Comparison of ENCODE assay signal across 21 mouse cellular contexts in the genomic region with DNA sequence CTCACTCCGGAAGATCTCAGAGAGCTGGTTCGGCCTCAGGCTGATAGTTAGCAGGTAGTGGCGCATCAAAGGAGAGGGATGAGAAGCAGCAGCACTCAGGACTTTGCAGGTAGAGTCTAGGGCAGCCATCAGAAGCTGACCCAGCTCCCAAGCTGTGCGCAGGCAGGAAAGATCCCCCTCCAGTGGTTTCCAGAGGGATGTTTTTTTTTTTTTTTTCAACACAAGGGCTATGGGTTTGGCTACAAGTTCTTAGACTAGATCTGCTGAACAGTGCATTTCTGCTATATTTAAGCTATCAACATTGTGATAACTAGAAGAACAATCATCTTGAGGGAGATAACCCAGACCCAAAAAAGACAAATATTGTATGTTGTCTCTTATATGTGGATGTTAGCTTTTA. TPM values are rescaled to one million over a fixed set of nuclear protein-coding genes. Genes with fewer than 3 reads are reported as not detected.
DNase-seq lines count a peak whose midpoint lies in the region; ATAC-seq and TF ChIP-seq lines count a peak whose summit lies in the region.
"Had no signal": no experiment of that assay in that cellular context is flagged by ENCODE, and none has a peak within 500 bp of the region (broad histone marks: within the 10 kb centered on the region; RNA-seq: fewer than 3 reads in every experiment).

No protein-coding gene starts in this region.

- H3K9me3 ChIP-seq in hindbrain, postnatal 0 days (ENCODE audit: low read length), result no peaks in the 10 kb centered on the region
- H3K9me3 ChIP-seq in hindbrain, embryonic 12.5 days (replicated peaks), result no peaks in the 10 kb centered on the region
- no peaks in the 10 kb centered on the region for H3K9me3 ChIP-seq in lung, embryonic 14.5 days (ENCODE audit: low read depth, low read length)
- no peaks in the 10 kb centered on the region for H3K9me3 ChIP-seq in ES-E14 (ENCODE audit: control insufficient read depth, insufficient read depth, low read depth, low read length)
- H3K9me3 ChIP-seq: forebrain, embryonic 13.5 days; neural tube, embryonic 15.5 days; stomach, embryonic 15.5 days had no signal

- in situ Hi-C loops in ES-E14 (cut with MboI; ENCODE audit: low sequenced_read_pairs in 2 of 2, unreplicated experiment in 2 of 2), result no loop called here

- no peak overlapping the region for H3K9ac ChIP-seq in hindbrain, postnatal 0 days (replicated peaks; ENCODE audit: low read length)
- H3K9ac ChIP-seq in hindbrain, embryonic 12.5 days, result no peak overlapping the region
- H3K9ac ChIP-seq in lung, embryonic 14.5 days, result no peak overlapping the region
- no peak overlapping the region for H3K9ac ChIP-seq in ES-E14 (ENCODE audit: insufficient read depth, low read depth, low read length, poor library complexity, severe bottlenecking)
- H3K9ac ChIP-seq: forebrain, embryonic 13.5 days; neural tube, embryonic 15.5 days; stomach, embryonic 15.5 days had no signal

- no peaks in the 10 kb centered on the region for H3K4me1 ChIP-seq in hindbrain, postnatal 0 days (ENCODE audit: insufficient read depth, low read length)
- H3K4me1 ChIP-seq in hindbrain, embryonic 12.5 days, result no peaks in the 10 kb centered on the region
- H3K4me1 ChIP-seq in lung, embryonic 14.5 days (ENCODE audit: insufficient read depth), result no peaks in the 10 kb centered on the region; the same call in 1 of the 2 replicates
- no peaks in the 10 kb centered on the region for H3K4me1 ChIP-seq in ES-E14 (ENCODE audit: control insufficient read depth in 2 of 2, insufficient read depth in 2 of 2, low read length in 2 of 2, poor library complexity in 1 of 2)
- H3K4me1 ChIP-seq: forebrain, embryonic 13.5 days; neural tube, embryonic 15.5 days; stomach, embryonic 15.5 days had no signal

- WGBS in hindbrain, postnatal 0 days, result 79% methylated on average over 4 of the region's 4 CpGs
- 75% methylated on average over 4 of the region's 4 CpGs for WGBS in hindbrain, embryonic 12.5 days
- WGBS in lung, embryonic 14.5 days, result 53% methylated on average over 4 of the region's 4 CpGs

- no peak for DNase-seq in hindbrain, postnatal 0 days (ENCODE audit: low spot score)
- no peak for DNase-seq in lung, embryonic 14.5 days
- no peak for DNase-seq in lung, postnatal 14 days
- no peak for DNase-seq in ES-E14 (ENCODE audit: low read depth, low spot score)
- peak; percentile 33 for DNase-seq in ZHBTc4 (ENCODE audit: low read depth, low spot score)
- no peak for DNase-seq in urinary bladder, adult 2 months (ENCODE audit: low spot score)
- DNase-seq: adrenal gland, postnatal 25 days; B cell, adult 2 months; cerebellum, adult 8-10 months; heart, adult 18-20 months; kidney, adult 11 months; kidney, postnatal 10 days; layer of hippocampus, postnatal 36 days; lung, adult 18-20 months; lung, postnatal 36 days had no signal

- H3K27me3 ChIP-seq in hindbrain, postnatal 0 days (ENCODE audit: insufficient read depth, low read length), result no peaks in the 10 kb centered on the region
- H3K27me3 ChIP-seq in hindbrain, embryonic 12.5 days, result no peaks in the 10 kb centered on the region
- H3K27me3 ChIP-seq in lung, embryonic 14.5 days (ENCODE audit: insufficient read depth, low read length), result no peaks in the 10 kb centered on the region
- H3K27me3 ChIP-seq: forebrain, embryonic 13.5 days; neural tube, embryonic 15.5 days; stomach, embryonic 15.5 days had no signal

- no peaks in the 10 kb centered on the region for H3K36me3 ChIP-seq in hindbrain, postnatal 0 days (ENCODE audit: insufficient read depth, low read length)
- H3K36me3 ChIP-seq in hindbrain, embryonic 12.5 days, result no peaks in the 10 kb centered on the region
- no peaks in the 10 kb centered on the region for H3K36me3 ChIP-seq in lung, embryonic 14.5 days (ENCODE audit: insufficient read depth)
- no peaks in the 10 kb centered on the region for H3K36me3 ChIP-seq in ES-E14 (ENCODE audit: control insufficient read depth, insufficient read depth, low read length, poor library complexity, severe bottlenecking)
- H3K36me3 ChIP-seq: neural tube, embryonic 15.5 days; stomach, embryonic 15.5 days had no signal

- peak; percentile 25; the same call in 1 of the 2 replicates for TF ChIP-seq CTCF in hindbrain, postnatal 0 days (IDR thresholded peaks at IDR 0.05; ENCODE audit: low read depth)
- peak; percentile 17; the same call in 1 of the 2 replicates for TF ChIP-seq CTCF in lung, embryonic 14.5 days (IDR thresholded peaks at IDR 0.05; ENCODE audit: low read depth)

- H3K4me2 ChIP-seq in hindbrain, postnatal 0 days (ENCODE audit: low read depth, low read length), result no peak overlapping the region
- no peak overlapping the region for H3K4me2 ChIP-seq in hindbrain, embryonic 12.5 days (replicated peaks)
- no peak overlapping the region for H3K4me2 ChIP-seq in lung, embryonic 14.5 days
- H3K4me2 ChIP-seq: forebrain, embryonic 13.5 days; liver, embryonic 11.5 days; neural tube, embryonic 15.5 days; stomach, embryonic 15.5 days had no signal

- no peak for ATAC-seq in hindbrain, postnatal 0 days
- ATAC-seq in hindbrain, embryonic 12.5 days (ENCODE audit: low FRiP score), result no peak
- no peak for ATAC-seq in lung, embryonic 14.5 days (ENCODE audit: insufficient read depth)
- ATAC-seq: forebrain, embryonic 13.5 days; hindbrain, embryonic 16.5 days had no signal

- H3K4me3 ChIP-seq in hindbrain, postnatal 0 days (ENCODE audit: low read length), result no peak overlapping the region
- no peak overlapping the region for H3K4me3 ChIP-seq in hindbrain, embryonic 12.5 days
- H3K4me3 ChIP-seq in lung, embryonic 14.5 days (ENCODE audit: low read depth, low read length), result no peak overlapping the region
- H3K4me3 ChIP-seq in ES-E14 (ENCODE audit: insufficient read depth in 1 of 2, low read depth in 1 of 2, low read length in 2 of 2, poor library complexity in 1 of 2, severe bottlenecking in 1 of 2), result no peak overlapping the region
- H3K4me3 ChIP-seq: forebrain, embryonic 13.5 days; neural tube, embryonic 15.5 days; stomach, embryonic 15.5 days had no signal

- no peak overlapping the region for H3K27ac ChIP-seq in hindbrain, postnatal 0 days
- H3K27ac ChIP-seq in hindbrain, embryonic 12.5 days, result no peak overlapping the region
- H3K27ac ChIP-seq in lung, embryonic 14.5 days (ENCODE audit: low read depth), result no peak overlapping the region
- H3K27ac ChIP-seq in ES-E14 (ENCODE audit: insufficient read depth, low read depth, low read length, poor library complexity, severe bottlenecking), result no peak overlapping the region
- H3K27ac ChIP-seq: forebrain, embryonic 13.5 days; neural tube, embryonic 15.5 days; stomach, embryonic 15.5 days had no signal

TF ChIP-seq in ES-E14, 5 proteins besides CTCF, POLR2A, EP300 and RAD21:
- TF ChIP-seq CHD2 (IDR thresholded peaks at IDR 0.05; ENCODE audit: low read depth, low read length) (no peak), ZC3H11A (IDR thresholded peaks at IDR 0.05; ENCODE audit: borderline replicate concordance, low read depth, low read length) (no peak), MAFK (IDR thresholded peaks at IDR 0.05; ENCODE audit: insufficient read depth, low read depth, low read length) (no peak), HCFC1 (IDR thresholded peaks at IDR 0.05; ENCODE audit: borderline replicate concordance, insufficient read depth, low read length) (no peak), ZNF384 (IDR thresholded peaks at IDR 0.05; ENCODE audit: low read depth, low read length) (peak; percentile 89)

RNA-seq across cellular contexts. Expression of a gene that starts 18.9 kb away (rescaled TPM):
- total RNA-seq in hindbrain, postnatal 0 days (2014; rRNA removed), result 42.2 and 50.1 TPM in 2 replicates
- polyA plus RNA-seq in hindbrain, postnatal 0 days (2015; fragmentation: Nextera tagmentation; extraction: Ambion mirVana), result 52.9 and 55.4 TPM in 2 replicates
- polyA plus RNA-seq in hindbrain, embryonic 12.5 days (2016; fragmentation: Nextera tagmentation; extraction: Ambion mirVana), result 150 and 164 TPM in 2 replicates
- polyA plus RNA-seq in lung, embryonic 14.5 days (2014; fragmentation: Nextera tagmentation; extraction: Ambion mirVana), result 196 and 199 TPM in 2 replicates
- 160 and 178 TPM in 2 replicates for total RNA-seq in ES-E14 (2012; rRNA removed)
- 28.2 and 31.9 TPM in 2 replicates for polyA plus RNA-seq in urinary bladder, adult 2 months (2012; rRNA removed)

RNA-seq across cellular contexts. Expression of a gene that starts 49.6 kb away (rescaled TPM):
- 494 and 640 TPM in 2 replicates for total RNA-seq in hindbrain, postnatal 0 days (2014; rRNA removed)
- polyA plus RNA-seq in hindbrain, postnatal 0 days (2015; fragmentation: Nextera tagmentation; extraction: Ambion mirVana), result 397 and 399 TPM in 2 replicates
- 277 and 293 TPM in 2 replicates for polyA plus RNA-seq in hindbrain, embryonic 12.5 days (2016; fragmentation: Nextera tagmentation; extraction: Ambion mirVana)
- polyA plus RNA-seq in lung, embryonic 14.5 days (2014; fragmentation: Nextera tagmentation; extraction: Ambion mirVana), result 304 TPM in 2 replicates
- 199 and 237 TPM in 2 replicates for total RNA-seq in ES-E14 (2012; rRNA removed)
- 207 and 209 TPM in 2 replicates for polyA plus RNA-seq in urinary bladder, adult 2 months (2012; rRNA removed)

RNA-seq across cellular contexts. Expression of a gene that starts 50.2 kb away (rescaled TPM):
- 4.4 and 7.5 TPM in 2 replicates for total RNA-seq in hindbrain, postnatal 0 days (2014; rRNA removed)
- 27.7 and 29.1 TPM in 2 replicates for polyA plus RNA-seq in hindbrain, postnatal 0 days (2015; fragmentation: Nextera tagmentation; extraction: Ambion mirVana)
- polyA plus RNA-seq in hindbrain, embryonic 12.5 days (2016; fragmentation: Nextera tagmentation; extraction: Ambion mirVana), result 33.7 and 38.8 TPM in 2 replicates
- polyA plus RNA-seq in lung, embryonic 14.5 days (2014; fragmentation: Nextera tagmentation; extraction: Ambion mirVana), result 35.8 and 38.1 TPM in 2 replicates
- 34.9 and 40.3 TPM in 2 replicates for total RNA-seq in ES-E14 (2012; rRNA removed)
- 14.8 and 14.9 TPM in 2 replicates for polyA plus RNA-seq in urinary bladder, adult 2 months (2012; rRNA removed)
